Mouse (Mus musculus) liver, postnatal 0 days (tissue): ENCODE results near the gene Pex11a.

Source experiments
- CTCF ChIP-seq: sonication (generic); IDR thresholded peaks from 2 replicates; pipeline ENCODE4 v1.5.1; 2016; ENCODE audit warnings: antibody characterized with exemption, low read depth
- EP300 ChIP-seq: IDR thresholded peaks from 2 replicates; pipeline ENCODE4 v1.6.1; 2016; ENCODE audit warnings: antibody characterized with exemption, low read depth, mild to moderate bottlenecking

DNA sequence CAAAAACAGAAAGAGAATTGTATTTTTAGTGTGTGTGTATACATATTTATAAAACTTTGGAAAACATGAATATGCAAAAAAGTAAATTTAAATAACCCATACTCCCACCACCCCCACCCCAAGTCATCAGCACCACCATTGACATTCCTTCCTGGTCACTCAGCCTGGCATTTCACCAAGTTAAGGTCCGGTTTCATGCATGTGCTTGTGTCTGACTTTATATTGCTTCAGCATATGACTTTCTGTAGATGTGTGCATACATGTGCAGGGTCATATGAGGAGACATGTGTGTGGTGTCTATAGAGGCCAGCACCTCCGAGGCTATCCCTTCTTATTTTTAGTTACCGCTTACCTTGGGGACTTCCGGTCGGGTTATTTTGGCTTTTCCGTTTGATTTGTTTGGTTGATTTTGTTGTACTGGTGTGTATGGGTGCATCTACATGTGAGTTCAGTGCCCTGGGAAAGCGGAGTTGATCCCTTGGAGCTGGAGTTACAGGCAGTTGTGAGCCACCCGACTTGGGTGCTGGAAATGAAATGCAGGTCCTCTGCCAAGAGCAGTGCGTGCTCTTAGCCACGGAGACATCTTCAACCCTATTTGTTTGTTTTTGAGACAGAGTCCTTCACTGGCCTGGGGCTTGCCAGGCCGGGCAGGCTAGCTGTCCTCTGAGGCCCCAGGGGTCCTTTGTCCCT, 39.0 kb upstream of the Pex11a start:
- TF ChIP-seq CTCF (no peak), EP300 (no peak)
